Mouse (Mus musculus) MEL (cell line): Measurements from ENCODE around the gene Zfp553. TPM values are rescaled to one million over a fixed set of nuclear protein-coding genes. Genes with fewer than 3 reads are reported as not detected.

Source experiments
- DNase-seq: peaks from one replicate; pipeline ENCODE4 v3.0.0; 2011; ENCODE audit warnings: low read depth, low spot score
- H3K27ac ChIP-seq: 2 replicates; pipeline ENCODE4 v1.5.1; 2012; ENCODE audit warnings: low read depth, mild to moderate bottlenecking, control low read depth, low read length, moderate library complexity; ENCODE audit not compliant: control insufficient read depth
- H3K27me3 ChIP-seq, 2 experiments: fragments of 150-350 bp in 1 of 2; sonication (generic) in 1 of 2; 2 replicates each; pipeline ENCODE4 v1.6.1; 2012; ENCODE audit warnings: low read length in 2 of 2, mild to moderate bottlenecking in 2 of 2, improper control_type of control experiment in 1 of 2, moderate library complexity in 1 of 2; ENCODE audit not compliant: insufficient read depth in 2 of 2, control insufficient read depth in 1 of 2
- H3K36me3 ChIP-seq, 2 experiments: 2 replicates each; pipeline ENCODE4 v1.6.1; 2012 to 2014; ENCODE audit warnings: low read length in 2 of 2, improper control_type of control experiment in 1 of 2, inconsistent platforms in 1 of 2, mild to moderate bottlenecking in 1 of 2; ENCODE audit not compliant: insufficient read depth in 2 of 2, control insufficient read depth in 1 of 2
- H3K4me1 ChIP-seq, 2 experiments: fragments of 150-350 bp in 1 of 2; sonication (generic) in 1 of 2; 2 replicates each; pipeline ENCODE4 v1.6.1; 2012; ENCODE audit warnings: low read length in 2 of 2, improper control_type of control experiment in 1 of 2, mild to moderate bottlenecking in 1 of 2; ENCODE audit not compliant: insufficient read depth in 2 of 2, control insufficient read depth in 1 of 2
- H3K4me3 ChIP-seq, 2 experiments: fragments of 150-350 bp in 1 of 2; sonication (generic) in 1 of 2; 2 replicates each; pipeline ENCODE4 v1.5.1; 2012; ENCODE audit warnings: low read depth in 2 of 2, low read length in 2 of 2, mild to moderate bottlenecking in 2 of 2, moderate library complexity in 2 of 2, control low read depth in 1 of 2, improper control_type of control experiment in 1 of 2; ENCODE audit not compliant: control insufficient read depth in 1 of 2, insufficient read depth in 1 of 2
- H3K79me2 ChIP-seq: 2 replicates; pipeline ENCODE4 v1.6.1; 2012; ENCODE audit warnings: mild to moderate bottlenecking, low read length, moderate library complexity; ENCODE audit not compliant: control insufficient read depth, poor library complexity, insufficient read depth
- H3K9ac ChIP-seq: 2 replicates; pipeline ENCODE4 v1.6.1; 2012; ENCODE audit warnings: low read depth, mild to moderate bottlenecking, control low read depth, low read length, moderate library complexity; ENCODE audit not compliant: control insufficient read depth, poor library complexity, severe bottlenecking
- H3K9me3 ChIP-seq: fragments of 150-350 bp; sonication (generic); replicated peaks from 2 replicates; pipeline ENCODE4 v1.6.1; 2012; ENCODE audit warnings: mild to moderate bottlenecking, low read length, improper control_type of control experiment, moderate library complexity; ENCODE audit not compliant: insufficient read depth
- CHD2 ChIP-seq: IDR thresholded peaks from 2 replicates; pipeline ENCODE4 v1.6.1; 2011; ENCODE audit warnings: low read length, improper control_type of control experiment
- CTCF ChIP-seq, 3 experiments: IDR thresholded peaks in 2 of 3; conservative IDR thresholded peaks in 1 of 3; 2 replicates each; pipeline ENCODE4 v1.5.1; 2011 to 2012; ENCODE audit warnings: low read length in 3 of 3, low read depth in 2 of 3, mild to moderate bottlenecking in 2 of 3, improper control_type of control experiment in 1 of 3, inconsistent platforms in 1 of 3, mixed read lengths in 1 of 3, moderate library complexity in 1 of 3; ENCODE audit not compliant: control insufficient read depth in 1 of 3, insufficient read depth in 1 of 3, poor library complexity in 1 of 3, severe bottlenecking in 1 of 3
- E2F4 ChIP-seq: IDR thresholded peaks from 2 replicates; pipeline ENCODE4 v1.6.1; 2011; ENCODE audit warnings: low read depth, low read length, improper control_type of control experiment, borderline replicate concordance
- ELF1 ChIP-seq: IDR thresholded peaks from 2 replicates; pipeline ENCODE4 v1.6.1; 2014; ENCODE audit warnings: low read depth, mild to moderate bottlenecking, inconsistent platforms, low read length, improper control_type of control experiment, moderate library complexity
- EP300 ChIP-seq, 2 experiments: IDR thresholded peaks; 2 replicates each; pipeline ENCODE4 v1.6.1; 2011; ENCODE audit warnings: improper control_type of control experiment in 2 of 2, low read length in 2 of 2, low read depth in 1 of 2, mild to moderate bottlenecking in 1 of 2
- ETS1 ChIP-seq: IDR thresholded peaks from 2 replicates; pipeline ENCODE4 v1.6.1; 2012; ENCODE audit warnings: low read depth, mild to moderate bottlenecking, inconsistent platforms, low read length, improper control_type of control experiment, moderate library complexity
- GABPA ChIP-seq: IDR thresholded peaks from 2 replicates; pipeline ENCODE4 v1.6.1; 2012; ENCODE audit warnings: low read depth, mild to moderate bottlenecking, inconsistent platforms, low read length, improper control_type of control experiment, moderate library complexity
- GATA1 ChIP-seq: IDR thresholded peaks from 2 replicates; pipeline ENCODE4 v1.6.1; 2011; ENCODE audit warnings: low read depth, low read length, improper control_type of control experiment
- HCFC1 ChIP-seq: IDR thresholded peaks from 2 replicates; pipeline ENCODE4 v1.6.1; 2012; ENCODE audit warnings: low read depth, mild to moderate bottlenecking, inconsistent platforms, low read length, improper control_type of control experiment, moderate library complexity
- KAT2A ChIP-seq: conservative IDR thresholded peaks from 2 replicates; pipeline ENCODE4 v1.6.1; 2012; ENCODE audit warnings: low read depth, low read length, improper control_type of control experiment, inconsistent platforms
- MAZ ChIP-seq: IDR thresholded peaks from 2 replicates; pipeline ENCODE4 v1.6.1; 2012; ENCODE audit warnings: low read depth, mild to moderate bottlenecking, inconsistent platforms, low read length, improper control_type of control experiment
- MEF2A ChIP-seq: IDR thresholded peaks from 2 replicates; pipeline ENCODE4 v1.6.1; 2014; ENCODE audit warnings: low read depth, mild to moderate bottlenecking, inconsistent platforms, low read length, improper control_type of control experiment; ENCODE audit not compliant: poor library complexity, insufficient replicate concordance, severe bottlenecking; ENCODE audit errors: extremely low read depth
- MXI1 ChIP-seq: IDR thresholded peaks from 2 replicates; pipeline ENCODE4 v1.6.1; 2011; ENCODE audit warnings: mild to moderate bottlenecking, low read depth, low read length, improper control_type of control experiment
- MYC ChIP-seq: IDR thresholded peaks from 2 replicates; pipeline ENCODE4 v1.6.1; 2011; ENCODE audit warnings: low read depth, mild to moderate bottlenecking, low read length, improper control_type of control experiment, moderate library complexity
- NRF1 ChIP-seq: IDR thresholded peaks from 2 replicates; pipeline ENCODE4 v1.6.1; 2014; ENCODE audit warnings: low read depth, mild to moderate bottlenecking, inconsistent platforms, low read length, improper control_type of control experiment, moderate library complexity; ENCODE audit not compliant: poor library complexity, insufficient read depth, severe bottlenecking
- POLR2A ChIP-seq, 2 experiments: IDR thresholded peaks; 2 replicates each; pipeline ENCODE4 v1.6.1; 2011 to 2012; ENCODE audit warnings: low read length in 2 of 2, mild to moderate bottlenecking in 2 of 2, control low read depth in 1 of 2, improper control_type of control experiment in 1 of 2, low read depth in 1 of 2, moderate library complexity in 1 of 2; ENCODE audit not compliant: control insufficient read depth in 1 of 2, insufficient read depth in 1 of 2, poor library complexity in 1 of 2
- POLR2AphosphoS5 ChIP-seq: IDR thresholded peaks from 2 replicates; pipeline ENCODE4 v1.6.1; 2012; ENCODE audit warnings: low read depth, borderline replicate concordance, mild to moderate bottlenecking, inconsistent platforms, low read length, moderate library complexity, mixed read lengths
- RCOR1 ChIP-seq: IDR thresholded peaks from 2 replicates; pipeline ENCODE4 v1.6.1; 2012; ENCODE audit warnings: low read depth, mild to moderate bottlenecking, inconsistent platforms, low read length, improper control_type of control experiment
- SIN3A ChIP-seq: IDR thresholded peaks from 2 replicates; pipeline ENCODE4 v1.6.1; 2012; ENCODE audit warnings: low read length, improper control_type of control experiment, inconsistent platforms
- TAL1 ChIP-seq: IDR thresholded peaks from 2 replicates; pipeline ENCODE4 v1.6.1; 2012; ENCODE audit warnings: mild to moderate bottlenecking, inconsistent platforms, low read length, moderate library complexity, mixed read lengths
- TBP ChIP-seq: IDR thresholded peaks from 2 replicates; pipeline ENCODE4 v1.8.0; 2011; ENCODE audit warnings: low read depth, low read length, improper control_type of control experiment
- TCF12 ChIP-seq: IDR thresholded peaks from 2 replicates; pipeline ENCODE4 v1.6.1; 2014; ENCODE audit warnings: low read depth, mild to moderate bottlenecking, inconsistent platforms, low read length, improper control_type of control experiment, moderate library complexity
- UBTF ChIP-seq: IDR thresholded peaks from 2 replicates; pipeline ENCODE4 v1.6.1; 2012; ENCODE audit warnings: low read depth, mild to moderate bottlenecking, inconsistent platforms, low read length, improper control_type of control experiment, moderate library complexity, borderline replicate concordance; ENCODE audit not compliant: insufficient read depth
- USF2 ChIP-seq, 2 experiments: IDR thresholded peaks; 2 replicates each; pipeline ENCODE4 v1.6.1; 2011 to 2012; ENCODE audit warnings: improper control_type of control experiment in 2 of 2, low read length in 2 of 2, borderline replicate concordance in 1 of 2, inconsistent platforms in 1 of 2, low read depth in 1 of 2, mild to moderate bottlenecking in 1 of 2; ENCODE audit not compliant: insufficient read depth in 1 of 2
- ZC3H11A ChIP-seq: IDR thresholded peaks from 2 replicates; pipeline ENCODE4 v1.6.1; 2012; ENCODE audit warnings: low read depth, mild to moderate bottlenecking, inconsistent platforms, low read length, improper control_type of control experiment
- polyA plus RNA-seq, 2 experiments: library from polyadenylated mRNA; stranded (reverse) in 1 of 2; unstranded in 1 of 2; fragments of >175 nt in 1 of 2; fragments of >200 nt in 1 of 2; gene quantifications; 2 replicates each; pipeline versions ENCODE4 v1.2.1 to v1.2.4; 2012; ENCODE audit warnings: low replicate concordance in 2 of 2, low read depth in 1 of 2; ENCODE audit not compliant: insufficient read length in 2 of 2, insufficient read depth in 1 of 2, missing spikeins in 1 of 2
- total RNA-seq: library from RNA; depleted of rRNA; stranded (reverse); fragments of 300-350 nt; gene quantifications from 2 replicates; pipeline ENCODE4 v1.2.3, GENCODE M21; 2012

The Zfp553 gene
- total and polyA plus RNA-seq, 3 experiments, result 14.6 to 19.0 TPM; not detected in 1

DNA sequence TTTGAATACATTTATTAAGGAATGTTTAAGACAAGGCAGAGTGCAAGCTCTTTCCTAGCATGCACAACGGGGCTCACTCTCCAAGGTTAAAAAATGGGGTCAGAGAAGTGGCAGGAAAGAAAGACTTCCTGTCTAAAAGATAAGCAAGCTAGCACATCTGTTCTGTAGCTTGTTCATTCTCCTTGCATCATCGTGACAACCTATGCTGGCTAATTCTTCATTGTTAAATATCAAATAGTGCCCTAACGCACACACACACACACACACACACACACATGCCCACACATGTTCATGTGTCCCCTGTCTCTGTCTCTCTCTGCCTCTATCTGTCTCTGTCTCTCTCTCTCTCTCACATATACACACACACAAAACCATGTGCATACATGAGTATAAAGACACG is 48.3 kb downstream of the Zfp553 start (continued):
- no peak; the same call in 1 of the 2 replicates for TF ChIP-seq KAT2A
- TF ChIP-seq TCF12, result peak; percentile 68
- TF ChIP-seq POLR2A (IDR thresholded peaks at IDR 0.05; ENCODE audit: control insufficient read depth in 1 of 2, insufficient read depth in 1 of 2, low read depth in 1 of 2, low read length in 2 of 2, poor library complexity in 1 of 2), result no peak
- no peak for TF ChIP-seq USF2 (IDR thresholded peaks at IDR 0.05; ENCODE audit: borderline replicate concordance in 1 of 2, insufficient read depth in 1 of 2, low read depth in 1 of 2, low read length in 2 of 2)
- TF ChIP-seq GATA1, result peak; percentile 76
- TF ChIP-seq ETS1, result peak; percentile 94
- TF ChIP-seq CHD2, result no peak
- TF ChIP-seq ZC3H11A, result no peak
- no peak for TF ChIP-seq POLR2AphosphoS5
- no peak for TF ChIP-seq E2F4
- TF ChIP-seq ELF1, result 0 out of 2 replicates have a peak, but pooled peaks have one; percentile 57
- peak; percentile 57; the same call in 1 of the 2 replicates for TF ChIP-seq RCOR1
- TF ChIP-seq UBTF, result no peak
- TF ChIP-seq MEF2A, result no peak
- TF ChIP-seq, all 39 proteins: peak for 18

DNA sequence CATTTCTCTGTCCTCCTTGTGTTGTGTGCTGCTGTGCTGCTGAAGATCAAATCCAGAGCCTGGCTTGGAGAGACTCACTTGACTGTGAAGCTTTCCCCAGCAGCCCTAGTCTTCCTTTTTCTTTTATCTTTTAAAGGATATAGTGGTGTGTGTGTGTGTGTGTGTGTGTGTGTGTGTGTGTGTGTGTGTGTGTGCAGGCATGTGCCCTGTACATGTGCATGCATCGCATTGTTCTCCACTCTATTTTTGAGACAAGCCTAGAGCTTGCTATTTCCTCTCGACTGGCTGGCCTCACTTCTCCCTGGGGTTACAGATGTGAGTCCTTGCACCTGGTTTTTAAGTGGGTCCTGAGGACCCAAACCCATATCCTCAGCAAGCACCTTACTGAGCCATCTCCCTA is 49.3 kb downstream of the Zfp553 start:
- H3K4me1 ChIP-seq, result peaks cover 14 to 38% of the 10 kb centered on the region in 2 experiments

DNA sequence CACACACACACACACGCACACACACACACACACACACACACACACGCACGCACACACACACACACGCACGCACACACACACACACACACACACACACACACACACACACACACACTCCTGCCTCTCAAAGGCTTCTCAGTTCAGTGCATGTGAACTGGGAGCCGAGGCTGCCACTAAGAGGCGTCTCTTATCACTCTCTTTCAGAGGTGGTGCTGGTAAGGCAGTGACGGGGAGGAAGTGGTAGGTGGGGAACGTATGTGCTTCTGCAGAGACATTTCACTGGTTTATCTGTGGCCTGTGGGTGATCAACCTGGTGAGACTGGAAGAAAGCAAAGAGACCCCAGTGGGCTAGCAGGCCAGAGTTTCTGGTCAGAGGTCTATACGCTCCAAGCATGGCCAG is 52.3 kb downstream of the Zfp553 start:
- Histone ChIP-seq H3K9ac (peak overlapping the region; percentile 40), H3K4me1 (peaks cover 14 to 45% of the 10 kb centered on the region in 2 experiments)
- TF ChIP-seq MYC (peak; percentile 39; the same call in 1 of the 2 replicates), CTCF (IDR thresholded peaks at IDR 0.05 in 2 of 3, conservative IDR thresholded peaks at IDR 0.05 in 1 of 3; ENCODE audit: control insufficient read depth in 1 of 3, insufficient read depth in 1 of 3, low read depth in 2 of 3, low read length in 3 of 3, poor library complexity in 1 of 3, severe bottlenecking in 1 of 3) (peak in 1 of 3 experiments; percentile 10; a peak in 1 of 6 replicates), MXI1 (peak; percentile 50; the same call in 1 of the 2 replicates), TCF12 (peak; percentile 59; the same call in 1 of the 2 replicates), SIN3A (peak; percentile 63), RCOR1 (peak; percentile 53; the same call in 1 of the 2 replicates), ELF1 (peak; percentile 59), HCFC1 (peak; percentile 62), GATA1 (peak; percentile 80), ETS1 (peak; percentile 61; the same call in 1 of the 2 replicates), TAL1 (peak; percentile 83), NRF1 (no peak), TBP (peak; percentile 79), MAZ (peak; percentile 65; the same call in 1 of the 2 replicates), KAT2A (no peak), POLR2A (IDR thresholded peaks at IDR 0.05; ENCODE audit: control insufficient read depth in 1 of 2, insufficient read depth in 1 of 2, low read depth in 1 of 2, low read length in 2 of 2, poor library complexity in 1 of 2) (peak in 1 of 2 experiments; percentile 48; a peak in 1 of 4 replicates), EP300 (IDR thresholded peaks at IDR 0.05; ENCODE audit: low read depth in 1 of 2, low read length in 2 of 2) (peak; percentile 54 to 81; a peak in 3 of 4 replicates), E2F4 (no peak), GABPA (no peak)

More for the DNA sequence above, 49.3 kb downstream of the Zfp553 start:
- Histone ChIP-seq H3K79me2 (no peaks in the 10 kb centered on the region), H3K9me3 (no peaks in the 10 kb centered on the region), H3K4me3 (no peak overlapping the region), H3K27ac (no peak overlapping the region), H3K36me3 (peaks cover 0 to 29% of the 10 kb centered on the region in 2 experiments; a peak in 2 of 4 replicates), H3K27me3 (no peaks in the 10 kb centered on the region), H3K9ac (no peak overlapping the region)
- no peak for TF ChIP-seq E2F4
- no peak for DNase-seq

More for the DNA sequence above, 52.3 kb downstream of the Zfp553 start:
- DNase-seq, result peak; percentile 94
- no peaks in the 10 kb centered on the region for H3K27me3 ChIP-seq
- peaks cover 0 to 33% of the 10 kb centered on the region in 2 experiments; a peak in 2 of 4 replicates for H3K36me3 ChIP-seq
- H3K9me3 ChIP-seq, result no peaks in the 10 kb centered on the region
- no peaks in the 10 kb centered on the region for H3K79me2 ChIP-seq
- H3K4me3 ChIP-seq, result peak overlapping the region; percentile 18 to 21; a peak in 2 of 4 replicates
- peak overlapping the region; percentile 89 for H3K27ac ChIP-seq
